Mouse (Mus musculus) heart, postnatal 0 days (tissue): ENCODE data around the gene Bst2.

Experiments used
- CTCF ChIP-seq: IDR thresholded peaks from 2 replicates; pipeline ENCODE4 v1.5.1; 2016; ENCODE audit warnings: antibody characterized with exemption, control low read depth, low read depth
- EP300 ChIP-seq: IDR thresholded peaks from 2 replicates; pipeline ENCODE4 v1.6.1; 2016; ENCODE audit warnings: antibody characterized with exemption, low read depth

GRCm38 (mm10) chr8:71560071-71560470, 22.8 kb upstream of the Bst2 start:
- TF ChIP-seq CTCF, result no peak
- no peak for TF ChIP-seq EP300
